Mouse (Mus musculus): ENCODE data around the gene Smco4. TPM values are rescaled to one million over a fixed set of nuclear protein-coding genes. Genes with fewer than 3 reads are reported as not detected.

Smco4 gene
- polyA plus RNA-seq, 1 experiment from 2014 or later, result 2.2 TPM

- Histone ChIP-seq H3K4me2 (no peak overlapping the region), H3K27ac (ENCODE audit: low read depth, low read length) (no peak overlapping the region), H3K4me3 (ENCODE audit: low read depth, low read length) (no peak overlapping the region), H3K9ac (ENCODE audit: low read depth, low read length) (no peak overlapping the region), H3K36me3 (ENCODE audit: control insufficient read depth, insufficient read depth, low read length) (no peaks in the 10 kb centered on the region), H3K27me3 (ENCODE audit: control insufficient read depth, insufficient read depth, low read length) (no peaks in the 10 kb centered on the region), H3K4me1 (ENCODE audit: control insufficient read depth, insufficient read depth, low read length) (peaks cover 46% of the 10 kb centered on the region), H3K9me3 (replicated peaks; ENCODE audit: control insufficient read depth, low read length) (no peaks in the 10 kb centered on the region)
- no peak for ATAC-seq (replicated peaks; ENCODE audit: insufficient number of reproducible peaks, low FRiP score, low TSS enrichment)
- WGBS (ENCODE audit: insufficient replicate concordance), result 76% methylated on average over 2 of the region's 2 CpGs
Measured at GRCm38 (mm10) chr9:15516007-15516406, 22.8 kb downstream of the Smco4 start.

GRCm38 (mm10) chr9:15517979-15518378, 24.7 kb downstream of the Smco4 start:
- Histone ChIP-seq H3K4me2 (no peak overlapping the region), H3K27ac (ENCODE audit: low read depth, low read length) (no peak overlapping the region), H3K9me3 (replicated peaks; ENCODE audit: control insufficient read depth, low read length) (no peaks in the 10 kb centered on the region), H3K36me3 (ENCODE audit: control insufficient read depth, insufficient read depth, low read length) (no peaks in the 10 kb centered on the region), H3K9ac (ENCODE audit: low read depth, low read length) (no peak overlapping the region), H3K4me3 (ENCODE audit: low read depth, low read length) (no peak overlapping the region), H3K4me1 (ENCODE audit: control insufficient read depth, insufficient read depth, low read length) (peaks cover 42% of the 10 kb centered on the region), H3K27me3 (ENCODE audit: control insufficient read depth, insufficient read depth, low read length) (no peaks in the 10 kb centered on the region)
- 67% methylated on average over 4 of the region's 4 CpGs for WGBS (ENCODE audit: insufficient replicate concordance)
- no peak for ATAC-seq (replicated peaks; ENCODE audit: insufficient number of reproducible peaks, low FRiP score, low TSS enrichment)

- H3K9me3 ChIP-seq (replicated peaks; ENCODE audit: control insufficient read depth, low read length), result no peaks in the 10 kb centered on the region
- H3K27ac ChIP-seq (ENCODE audit: low read depth, low read length), result no peak overlapping the region
- no peak for ATAC-seq (replicated peaks; ENCODE audit: insufficient number of reproducible peaks, low FRiP score, low TSS enrichment)
- H3K4me3 ChIP-seq (ENCODE audit: low read depth, low read length), result no peak overlapping the region
- H3K27me3 ChIP-seq (ENCODE audit: control insufficient read depth, insufficient read depth, low read length), result no peaks in the 10 kb centered on the region
- no peak overlapping the region for H3K4me2 ChIP-seq
- H3K9ac ChIP-seq (ENCODE audit: low read depth, low read length), result no peak overlapping the region
- 86% methylated on average over 10 of the region's 10 CpGs for WGBS (ENCODE audit: insufficient replicate concordance)
- H3K36me3 ChIP-seq (ENCODE audit: control insufficient read depth, insufficient read depth, low read length), result no peaks in the 10 kb centered on the region
- peaks cover 40% of the 10 kb centered on the region for H3K4me1 ChIP-seq (ENCODE audit: control insufficient read depth, insufficient read depth, low read length)
Measured at GRCm38 (mm10) chr9:15522348-15522747, 29.1 kb downstream of the Smco4 start.

- Histone ChIP-seq H3K4me1 (ENCODE audit: control insufficient read depth, insufficient read depth, low read length) (peaks cover 41% of the 10 kb centered on the region), H3K4me2 (no peak overlapping the region), H3K36me3 (ENCODE audit: control insufficient read depth, insufficient read depth, low read length) (no peaks in the 10 kb centered on the region), H3K27me3 (ENCODE audit: control insufficient read depth, insufficient read depth, low read length) (no peaks in the 10 kb centered on the region), H3K27ac (ENCODE audit: low read depth, low read length) (no peak overlapping the region), H3K4me3 (ENCODE audit: low read depth, low read length) (no peak overlapping the region), H3K9me3 (replicated peaks; ENCODE audit: control insufficient read depth, low read length) (no peaks in the 10 kb centered on the region), H3K9ac (ENCODE audit: low read depth, low read length) (no peak overlapping the region)
- ATAC-seq (replicated peaks; ENCODE audit: insufficient number of reproducible peaks, low FRiP score, low TSS enrichment), result no peak
- 36% methylated on average over 5 of the region's 5 CpGs for WGBS (ENCODE audit: insufficient replicate concordance)
Measured at GRCm38 (mm10) chr9:15522887-15523286, 29.7 kb downstream of the Smco4 start.

GRCm38 (mm10) chr9:15523646-15524045, 30.4 kb downstream of the Smco4 start:
- no peak overlapping the region for H3K9ac ChIP-seq (ENCODE audit: low read depth, low read length)
- H3K4me1 ChIP-seq (ENCODE audit: control insufficient read depth, insufficient read depth, low read length), result peaks cover 46% of the 10 kb centered on the region
- no peaks in the 10 kb centered on the region for H3K36me3 ChIP-seq (ENCODE audit: control insufficient read depth, insufficient read depth, low read length)
- no peak for ATAC-seq (replicated peaks; ENCODE audit: insufficient number of reproducible peaks, low FRiP score, low TSS enrichment)
- no peak overlapping the region for H3K4me3 ChIP-seq (ENCODE audit: low read depth, low read length)
- H3K27ac ChIP-seq (ENCODE audit: low read depth, low read length), result no peak overlapping the region
- H3K4me2 ChIP-seq, result no peak overlapping the region
- 85% methylated on average over 6 of the region's 6 CpGs for WGBS (ENCODE audit: insufficient replicate concordance)
- H3K9me3 ChIP-seq (replicated peaks; ENCODE audit: control insufficient read depth, low read length), result no peaks in the 10 kb centered on the region
- no peaks in the 10 kb centered on the region for H3K27me3 ChIP-seq (ENCODE audit: control insufficient read depth, insufficient read depth, low read length)

GRCm38 (mm10) chr9:15525246-15525645, 32.0 kb downstream of the Smco4 start:
- H3K4me2 ChIP-seq, result peak overlapping the region; percentile 19; the same call in 1 of the 2 replicates
- peak overlapping the region; percentile 59; the same call in 1 of the 2 replicates for H3K27ac ChIP-seq (ENCODE audit: low read depth, low read length)
- no peak overlapping the region for H3K9ac ChIP-seq (ENCODE audit: low read depth, low read length)
- no peaks in the 10 kb centered on the region for H3K27me3 ChIP-seq (ENCODE audit: control insufficient read depth, insufficient read depth, low read length)
- H3K36me3 ChIP-seq (ENCODE audit: control insufficient read depth, insufficient read depth, low read length), result no peaks in the 10 kb centered on the region
- no peak for ATAC-seq (replicated peaks; ENCODE audit: insufficient number of reproducible peaks, low FRiP score, low TSS enrichment)
- no peak overlapping the region for H3K4me3 ChIP-seq (ENCODE audit: low read depth, low read length)
- peaks cover 62% of the 10 kb centered on the region for H3K4me1 ChIP-seq (ENCODE audit: control insufficient read depth, insufficient read depth, low read length)
- WGBS (ENCODE audit: insufficient replicate concordance), result 27% methylated on average over 8 of the region's 8 CpGs
- no peaks in the 10 kb centered on the region for H3K9me3 ChIP-seq (replicated peaks; ENCODE audit: control insufficient read depth, low read length)

- Histone ChIP-seq H3K27ac (ENCODE audit: low read depth, low read length) (no peak overlapping the region), H3K9ac (ENCODE audit: low read depth, low read length) (no peak overlapping the region), H3K9me3 (replicated peaks; ENCODE audit: control insufficient read depth, low read length) (no peaks in the 10 kb centered on the region), H3K27me3 (ENCODE audit: control insufficient read depth, insufficient read depth, low read length) (no peaks in the 10 kb centered on the region), H3K4me3 (ENCODE audit: low read depth, low read length) (no peak overlapping the region), H3K4me2 (no peak overlapping the region), H3K36me3 (ENCODE audit: control insufficient read depth, insufficient read depth, low read length) (no peaks in the 10 kb centered on the region), H3K4me1 (ENCODE audit: control insufficient read depth, insufficient read depth, low read length) (peaks cover 66% of the 10 kb centered on the region)
- ATAC-seq (replicated peaks; ENCODE audit: insufficient number of reproducible peaks, low FRiP score, low TSS enrichment), result no peak
- WGBS (ENCODE audit: insufficient replicate concordance), result 46% methylated on average over 7 of the region's 7 CpGs
Measured at GRCm38 (mm10) chr9:15526539-15526938, 33.3 kb downstream of the Smco4 start.

- Histone ChIP-seq H3K27me3 (ENCODE audit: control insufficient read depth, insufficient read depth, low read length) (no peaks in the 10 kb centered on the region), H3K27ac (ENCODE audit: low read depth, low read length) (no peak overlapping the region), H3K4me1 (ENCODE audit: control insufficient read depth, insufficient read depth, low read length) (peaks cover 63% of the 10 kb centered on the region), H3K36me3 (ENCODE audit: control insufficient read depth, insufficient read depth, low read length) (no peaks in the 10 kb centered on the region), H3K9me3 (replicated peaks; ENCODE audit: control insufficient read depth, low read length) (no peaks in the 10 kb centered on the region), H3K4me2 (no peak overlapping the region), H3K4me3 (ENCODE audit: low read depth, low read length) (no peak overlapping the region), H3K9ac (ENCODE audit: low read depth, low read length) (no peak overlapping the region)
- no peak for ATAC-seq (replicated peaks; ENCODE audit: insufficient number of reproducible peaks, low FRiP score, low TSS enrichment)
- 66% methylated on average over 6 of the region's 6 CpGs for WGBS (ENCODE audit: insufficient replicate concordance)
Measured at GRCm38 (mm10) chr9:15527846-15528245, 34.6 kb downstream of the Smco4 start.

- H3K9ac ChIP-seq (ENCODE audit: low read depth, low read length), result no peak overlapping the region
- no peak overlapping the region for H3K4me2 ChIP-seq
- no peak overlapping the region for H3K27ac ChIP-seq (ENCODE audit: low read depth, low read length)
- no peak overlapping the region for H3K4me3 ChIP-seq (ENCODE audit: low read depth, low read length)
- H3K9me3 ChIP-seq (replicated peaks; ENCODE audit: control insufficient read depth, low read length), result no peaks in the 10 kb centered on the region
- no peaks in the 10 kb centered on the region for H3K27me3 ChIP-seq (ENCODE audit: control insufficient read depth, insufficient read depth, low read length)
- peaks cover 63% of the 10 kb centered on the region for H3K4me1 ChIP-seq (ENCODE audit: control insufficient read depth, insufficient read depth, low read length)
- no peak for ATAC-seq (replicated peaks; ENCODE audit: insufficient number of reproducible peaks, low FRiP score, low TSS enrichment)
- WGBS (ENCODE audit: insufficient replicate concordance), result 45% methylated on average over 7 of the region's 7 CpGs
- no peaks in the 10 kb centered on the region for H3K36me3 ChIP-seq (ENCODE audit: control insufficient read depth, insufficient read depth, low read length)
Measured at GRCm38 (mm10) chr9:15528368-15528767, 35.1 kb downstream of the Smco4 start.

All from heart, embryonic 11.5 days (tissue).